8 mouse cellular contexts compared by ENCODE assay signal in the genomic region with DNA sequence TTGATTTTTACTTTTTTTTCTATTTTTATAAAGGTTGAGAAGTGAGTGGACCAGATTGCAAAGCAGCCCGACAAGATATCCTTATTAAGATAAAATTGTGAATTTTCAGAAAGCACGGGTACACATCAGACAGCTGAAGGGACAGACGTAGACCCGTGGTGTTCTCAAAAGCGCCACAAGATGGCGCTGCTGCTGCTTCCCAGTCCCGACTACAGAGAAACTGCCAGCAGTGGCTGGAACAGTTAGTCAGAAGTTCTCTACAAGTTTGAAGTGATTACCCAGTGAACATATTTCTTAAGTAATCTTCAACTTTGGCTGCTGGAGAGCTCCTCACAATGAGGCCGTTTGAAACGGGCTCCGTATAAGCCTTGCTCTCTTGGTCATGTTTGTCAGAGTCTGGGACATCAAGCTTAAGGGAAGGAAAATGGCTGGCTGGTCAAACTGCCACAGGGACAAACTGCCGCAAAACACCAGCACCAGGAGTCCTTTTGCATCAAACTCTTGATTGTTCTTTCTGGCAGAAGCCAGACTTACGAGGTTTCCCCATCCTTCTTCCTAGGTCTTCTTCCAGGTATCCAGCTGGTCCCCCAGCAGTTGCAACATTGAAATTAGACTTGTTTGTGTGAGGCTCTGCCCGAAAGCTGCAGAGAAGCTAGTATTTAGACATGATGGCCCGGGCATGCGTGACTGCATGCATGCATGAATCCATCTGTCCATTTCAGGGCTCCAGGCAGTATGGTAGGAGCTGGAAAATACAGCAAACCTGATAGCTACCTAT.
A peak's percentile ranks its signal among the peaks of the same experiment; 100 is the strongest.
DNase-seq lines count a peak whose midpoint lies in the region; ATAC-seq and TF ChIP-seq lines count a peak whose summit lies in the region.

No protein-coding gene starts in this region.

- H3K9me3 ChIP-seq in MEL (replicated peaks; ENCODE audit: insufficient read depth, low read length), result no peaks in the 10 kb centered on the region
- no peaks in the 10 kb centered on the region for H3K9me3 ChIP-seq in forebrain, embryonic 10.5 days
- H3K9me3 ChIP-seq in heart, embryonic 13.5 days, result no peaks in the 10 kb centered on the region
- no peaks in the 10 kb centered on the region for H3K9me3 ChIP-seq in kidney, postnatal 0 days (replicated peaks; ENCODE audit: low read length)

- TF ChIP-seq RAD21 in MEL (IDR thresholded peaks at IDR 0.05; ENCODE audit: low read depth, low read length), result peak; percentile 72

- TF ChIP-seq POLR2A in MEL (IDR thresholded peaks at IDR 0.05; ENCODE audit: control insufficient read depth in 1 of 2, insufficient read depth in 1 of 2, low read depth in 1 of 2, low read length in 2 of 2, poor library complexity in 1 of 2), result no peak
- TF ChIP-seq POLR2A in liver, adult 2 months (IDR thresholded peaks at IDR 0.05; ENCODE audit: extremely low read depth, insufficient read depth, low read length), result no peak

- peak; percentile 59 to 88 (median 68) for TF ChIP-seq CTCF in MEL (IDR thresholded peaks at IDR 0.05 in 2 of 3, conservative IDR thresholded peaks at IDR 0.05 in 1 of 3; ENCODE audit: control insufficient read depth in 1 of 3, insufficient read depth in 1 of 3, low read depth in 2 of 3, low read length in 3 of 3, poor library complexity in 1 of 3, severe bottlenecking in 1 of 3)
- TF ChIP-seq CTCF in kidney, postnatal 0 days (IDR thresholded peaks at IDR 0.05; ENCODE audit: low read depth), result peak; percentile 92
- TF ChIP-seq CTCF in liver, adult 2 months (IDR thresholded peaks at IDR 0.05; ENCODE audit: low read depth, low read length), result peak; percentile 94

- no peak for ATAC-seq in heart, embryonic 13.5 days (ENCODE audit: extremely low read depth, insufficient number of reproducible peaks, low FRiP score, low TSS enrichment)
- no peak; the same call in 1 of the 2 replicates for ATAC-seq in kidney, postnatal 0 days (replicated peaks; ENCODE audit: low FRiP score, low read depth)

- WGBS in forebrain, embryonic 10.5 days, result 23% methylated on average over 15 of the region's 15 CpGs
- WGBS in heart, embryonic 13.5 days, result 26% methylated on average over 15 of the region's 15 CpGs
- 23% methylated on average over 15 of the region's 15 CpGs for WGBS in kidney, postnatal 0 days
- 20% methylated on average over 15 of the region's 15 CpGs for WGBS in liver, adult 2 months

- no peaks in the 10 kb centered on the region for H3K27me3 ChIP-seq in MEL (ENCODE audit: control insufficient read depth in 1 of 2, insufficient read depth in 2 of 2, low read length in 2 of 2)
- H3K27me3 ChIP-seq in forebrain, embryonic 10.5 days (ENCODE audit: poor library complexity, severe bottlenecking), result no peaks in the 10 kb centered on the region
- peaks cover 11% of the 10 kb centered on the region; the same call in 1 of the 2 replicates for H3K27me3 ChIP-seq in heart, embryonic 13.5 days (replicated peaks)
- H3K27me3 ChIP-seq in kidney, postnatal 0 days (ENCODE audit: insufficient read depth, low read length), result no peaks in the 10 kb centered on the region
- no peaks in the 10 kb centered on the region for H3K27me3 ChIP-seq in liver, adult 2 months (ENCODE audit: control insufficient read depth, insufficient read depth, low read length)

- H3K4me3 ChIP-seq in MEL (ENCODE audit: control insufficient read depth in 1 of 2, insufficient read depth in 1 of 2, low read depth in 2 of 2, low read length in 2 of 2), result no peak overlapping the region
- no peak overlapping the region for H3K4me3 ChIP-seq in forebrain, embryonic 10.5 days
- H3K4me3 ChIP-seq in heart, embryonic 13.5 days, result no peak overlapping the region
- H3K4me3 ChIP-seq in kidney, postnatal 0 days (replicated peaks; ENCODE audit: low read depth, low read length), result no peak overlapping the region
- no peak overlapping the region for H3K4me3 ChIP-seq in liver, adult 2 months (ENCODE audit: insufficient read depth, low read depth, low read length)

- H3K4me2 ChIP-seq in heart, embryonic 13.5 days, result peak overlapping the region; percentile 48
- H3K4me2 ChIP-seq in kidney, postnatal 0 days (ENCODE audit: low read length), result peak overlapping the region; percentile 18; the same call in 1 of the 2 replicates

- no peaks in the 10 kb centered on the region for H3K79me2 ChIP-seq in MEL (ENCODE audit: control insufficient read depth, insufficient read depth, low read length, poor library complexity)
- no peaks in the 10 kb centered on the region for H3K79me2 ChIP-seq in liver, adult 2 months (ENCODE audit: control insufficient read depth, insufficient read depth, low read length)

- no peak overlapping the region for H3K27ac ChIP-seq in MEL (ENCODE audit: control insufficient read depth, low read depth, low read length)
- H3K27ac ChIP-seq in forebrain, embryonic 10.5 days, result peak overlapping the region; percentile 72
- H3K27ac ChIP-seq in heart, embryonic 13.5 days (replicated peaks), result no peak overlapping the region
- H3K27ac ChIP-seq in kidney, postnatal 0 days, result no peak overlapping the region
- H3K27ac ChIP-seq in liver, adult 2 months (replicated peaks; ENCODE audit: insufficient read depth, low read depth, low read length), result no peak overlapping the region

- no peaks in the 10 kb centered on the region for H3K36me3 ChIP-seq in MEL (ENCODE audit: control insufficient read depth in 1 of 2, insufficient read depth in 2 of 2, low read length in 2 of 2)
- H3K36me3 ChIP-seq in forebrain, embryonic 10.5 days (replicated peaks), result no peaks in the 10 kb centered on the region
- no peaks in the 10 kb centered on the region for H3K36me3 ChIP-seq in heart, embryonic 13.5 days
- no peaks in the 10 kb centered on the region for H3K36me3 ChIP-seq in kidney, postnatal 0 days (ENCODE audit: insufficient read depth, low read length)
- H3K36me3 ChIP-seq in liver, adult 2 months (ENCODE audit: control insufficient read depth, insufficient read depth, low read length), result no peaks in the 10 kb centered on the region

- no peaks in the 10 kb centered on the region for H3K4me1 ChIP-seq in MEL (ENCODE audit: control insufficient read depth in 1 of 2, insufficient read depth in 2 of 2, low read length in 2 of 2)
- peaks cover 31% of the 10 kb centered on the region for H3K4me1 ChIP-seq in forebrain, embryonic 10.5 days
- H3K4me1 ChIP-seq in heart, embryonic 13.5 days, result no peaks in the 10 kb centered on the region
- H3K4me1 ChIP-seq in kidney, postnatal 0 days (replicated peaks; ENCODE audit: insufficient read depth, low read length), result no peaks in the 10 kb centered on the region
- H3K4me1 ChIP-seq in liver, adult 2 months (ENCODE audit: control insufficient read depth, insufficient read depth, low read length), result no peaks in the 10 kb centered on the region

- TF ChIP-seq EP300 in MEL (IDR thresholded peaks at IDR 0.05; ENCODE audit: low read depth in 1 of 2, low read length in 2 of 2), result no peak

- DNase-seq in MEL (ENCODE audit: low read depth, low spot score), result peak; percentile 49
- DNase-seq in c-Kit-positive CD71-negative TER-119-negative erythroid progenitor cells, embryonic 14.5 days (ENCODE audit: low read depth), result peak; percentile 60
- DNase-seq in forebrain, embryonic 10.5 days (ENCODE audit: extremely low spot score, low spot score), result peak; percentile 80
- peak; percentile 91 for DNase-seq in kidney, postnatal 0 days (ENCODE audit: low spot score)
- DNase-seq in liver, adult 2 months (ENCODE audit: extremely low read depth, low read depth, low spot score), result peak; percentile 46
- DNase-seq in ovary, adult 18-20 months (ENCODE audit: low spot score), result peak; percentile 20
- DNase-seq in thymus, postnatal 25 days, result peak; percentile 35

- no peak overlapping the region for H3K9ac ChIP-seq in MEL (ENCODE audit: control insufficient read depth, low read depth, low read length, poor library complexity, severe bottlenecking)
- H3K9ac ChIP-seq in heart, embryonic 13.5 days, result no peak overlapping the region
- H3K9ac ChIP-seq in kidney, postnatal 0 days (ENCODE audit: low read depth, low read length), result no peak overlapping the region
- no peak overlapping the region for H3K9ac ChIP-seq in liver, adult 2 months (ENCODE audit: low read depth, low read length)

TF ChIP-seq in MEL, 35 proteins besides CTCF, POLR2A, EP300 and RAD21:
- TF ChIP-seq TCF12 (IDR thresholded peaks at IDR 0.05; ENCODE audit: low read depth, low read length), result no peak
- no peak for TF ChIP-seq ZNF384 (IDR thresholded peaks at IDR 0.05; ENCODE audit: low read depth, low read length)
- peak; percentile 65 for TF ChIP-seq SMC3 (IDR thresholded peaks at IDR 0.05; ENCODE audit: low read depth, low read length)
- peak; percentile 34 for TF ChIP-seq ZC3H11A (IDR thresholded peaks at IDR 0.05; ENCODE audit: low read depth, low read length)
- TF ChIP-seq MAFK (IDR thresholded peaks at IDR 0.05; ENCODE audit: borderline replicate concordance, low read depth, low read length), result no peak
- TF ChIP-seq BHLHE40 (IDR thresholded peaks at IDR 0.05; ENCODE audit: borderline replicate concordance, low read depth, low read length), result no peak
- no peak for TF ChIP-seq ZMIZ1 (IDR thresholded peaks at IDR 0.05; ENCODE audit: low read depth, low read length)
- no peak for TF ChIP-seq MXI1 (IDR thresholded peaks at IDR 0.05; ENCODE audit: low read depth, low read length)

Comparison
In these comparisons a context has a peak if more than half of its experiments do, and no peak if none do; other contexts are left out.
1. DNase-seq: peak in every context shown above with its lines; median percentile 91 in kidney, postnatal 0 days; 80 in forebrain, embryonic 10.5 days; 60 in c-Kit-positive CD71-negative TER-119-negative erythroid progenitor cells, embryonic 14.5 days; 49 in MEL; 46 in liver, adult 2 months; 35 in thymus, postnatal 25 days; 20 in ovary, adult 18-20 months.